Comparison of ENCODE assay signal across 18 mouse cellular contexts in the genomic region with DNA sequence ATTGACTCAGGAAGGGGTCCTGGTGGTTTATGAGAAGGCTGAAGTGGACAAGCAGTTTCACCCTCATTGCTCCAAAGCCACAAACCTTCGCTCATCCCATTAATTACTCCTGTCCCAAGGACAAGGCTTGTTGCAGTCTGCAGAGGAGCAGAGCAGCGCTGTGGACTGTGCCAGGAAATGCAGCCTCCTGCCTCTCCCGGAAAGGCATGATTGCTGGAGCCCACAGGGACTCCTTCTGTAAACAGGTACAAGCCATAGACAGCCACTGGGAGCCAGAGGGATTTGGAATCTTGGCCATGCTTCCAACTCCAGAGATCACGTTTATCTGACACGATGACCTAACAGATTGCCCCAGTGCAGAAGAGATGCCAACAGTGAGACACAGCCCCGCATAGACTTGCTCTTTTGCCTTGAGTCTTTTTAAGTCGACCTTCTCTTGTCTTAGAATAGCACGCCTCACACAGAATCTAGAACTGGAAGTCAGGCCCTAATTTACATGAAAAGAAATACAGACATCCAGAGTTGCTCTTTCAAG.
DNase-seq lines count a peak whose midpoint lies in the region; ATAC-seq and TF ChIP-seq lines count a peak whose summit lies in the region.
"Had no signal": no experiment of that assay in that cellular context is flagged by ENCODE, and none has a peak within 500 bp of the region (broad histone marks: within the 10 kb centered on the region; RNA-seq: fewer than 3 reads in every experiment).

No protein-coding gene starts in this region.

- ATAC-seq in kidney, postnatal 0 days (replicated peaks; ENCODE audit: low FRiP score, low read depth): no peak
- ATAC-seq in embryonic facial prominence, embryonic 15.5 days (ENCODE audit: insufficient number of reproducible peaks, low FRiP score, low TSS enrichment, low read depth): no peak
- no peak for ATAC-seq in forebrain, embryonic 12.5 days (ENCODE audit: low FRiP score)
- ATAC-seq: activated CD4-positive, CD25-positive, alpha-beta regulatory T cell, adult 4 months; hindbrain, embryonic 16.5 days; intestine, embryonic 16.5 days; lung, postnatal 0 days had no signal

- no peaks in the 10 kb centered on the region for H3K9me3 ChIP-seq in kidney, postnatal 0 days (replicated peaks; ENCODE audit: low read length)
- no peaks in the 10 kb centered on the region for H3K9me3 ChIP-seq in embryonic facial prominence, embryonic 15.5 days (replicated peaks)
- H3K9me3 ChIP-seq in forebrain, embryonic 12.5 days: no peaks in the 10 kb centered on the region
- H3K9me3 ChIP-seq: limb, embryonic 15.5 days had no signal

- H3K4me2 ChIP-seq in kidney, postnatal 0 days (ENCODE audit: low read length): no peak overlapping the region
- H3K4me2 ChIP-seq in embryonic facial prominence, embryonic 15.5 days (replicated peaks): no peak overlapping the region
- H3K4me2 ChIP-seq in forebrain, embryonic 12.5 days: no peak overlapping the region
- H3K4me2 ChIP-seq: limb, embryonic 15.5 days had no signal

- 47% methylated on average over 8 of the region's 8 CpGs for WGBS in kidney, postnatal 0 days
- 57% methylated on average over 8 of the region's 8 CpGs for WGBS in embryonic facial prominence, embryonic 15.5 days
- 80% methylated on average over 8 of the region's 8 CpGs for WGBS in forebrain, embryonic 12.5 days

- no peaks in the 10 kb centered on the region for H3K4me1 ChIP-seq in kidney, postnatal 0 days (replicated peaks; ENCODE audit: insufficient read depth, low read length)
- H3K4me1 ChIP-seq in embryonic facial prominence, embryonic 15.5 days: peaks cover 9% of the 10 kb centered on the region; the same call in 1 of the 2 replicates
- no peaks in the 10 kb centered on the region for H3K4me1 ChIP-seq in forebrain, embryonic 12.5 days
- H3K4me1 ChIP-seq: limb, embryonic 15.5 days had no signal

- H3K4me3 ChIP-seq in kidney, postnatal 0 days (replicated peaks; ENCODE audit: low read depth, low read length): no peak overlapping the region
- H3K4me3 ChIP-seq in embryonic facial prominence, embryonic 15.5 days (replicated peaks): no peak overlapping the region
- H3K4me3 ChIP-seq in forebrain, embryonic 12.5 days (replicated peaks): no peak overlapping the region
- H3K4me3 ChIP-seq: limb, embryonic 15.5 days had no signal

- no peak overlapping the region for H3K9ac ChIP-seq in kidney, postnatal 0 days (ENCODE audit: low read depth, low read length)
- no peak overlapping the region for H3K9ac ChIP-seq in embryonic facial prominence, embryonic 15.5 days
- H3K9ac ChIP-seq in forebrain, embryonic 12.5 days: no peak overlapping the region
- H3K9ac ChIP-seq: limb, embryonic 15.5 days; liver, embryonic 14.5 days had no signal

- TF ChIP-seq CTCF in kidney, postnatal 0 days (IDR thresholded peaks at IDR 0.05; ENCODE audit: low read depth): no peak

- H3K27ac ChIP-seq in kidney, postnatal 0 days: no peak overlapping the region
- H3K27ac ChIP-seq in embryonic facial prominence, embryonic 15.5 days (replicated peaks): peak overlapping the region; percentile 29; the same call in 1 of the 2 replicates
- H3K27ac ChIP-seq in forebrain, embryonic 12.5 days: no peak overlapping the region
- H3K27ac ChIP-seq: limb, embryonic 15.5 days; liver, embryonic 14.5 days had no signal

- H3K36me3 ChIP-seq in kidney, postnatal 0 days (ENCODE audit: insufficient read depth, low read length): no peaks in the 10 kb centered on the region
- H3K36me3 ChIP-seq in embryonic facial prominence, embryonic 15.5 days: no peaks in the 10 kb centered on the region
- H3K36me3 ChIP-seq in forebrain, embryonic 12.5 days (replicated peaks): no peaks in the 10 kb centered on the region
- H3K36me3 ChIP-seq: limb, embryonic 15.5 days had no signal

- H3K27me3 ChIP-seq in kidney, postnatal 0 days (ENCODE audit: insufficient read depth, low read length): no peaks in the 10 kb centered on the region
- H3K27me3 ChIP-seq in embryonic facial prominence, embryonic 15.5 days: no peaks in the 10 kb centered on the region
- peaks cover under 1% of the 10 kb centered on the region; the same call in 1 of the 2 replicates for H3K27me3 ChIP-seq in forebrain, embryonic 12.5 days
- H3K27me3 ChIP-seq: limb, embryonic 15.5 days had no signal

- peak; percentile 27 for DNase-seq in cerebellum, adult 11-12 months
- no peak for DNase-seq in cerebellum, adult 8-10 months
- DNase-seq in kidney, postnatal 0 days (ENCODE audit: low spot score): peak; percentile 27
- no peak for DNase-seq in kidney, adult 8-10 months
- peak; percentile 55 for DNase-seq in NIH3T3 (ENCODE audit: low read depth)
- DNase-seq in left cerebral cortex, postnatal 4 days: no peak
- DNase-seq: cerebellum, adult 9-10 months; kidney, postnatal 36 days; midbrain, embryonic 14.5 days; thymus, postnatal 14 days had no signal

- intact Hi-C loops in left cerebral cortex, postnatal 4 days (cut with DNase I): no loop called here

Comparison
In these comparisons a context has a peak if more than half of its experiments do, and no peak if none do; other contexts are left out.
1. DNase-seq: peak in cerebellum, adult 11-12 months (single experiment), kidney, postnatal 0 days (single experiment) and NIH3T3 (single experiment); none in cerebellum, adult 8-10 months (single experiment), kidney, adult 8-10 months (0 of 2) and left cerebral cortex, postnatal 4 days (single experiment).